In the genomic region with DNA sequence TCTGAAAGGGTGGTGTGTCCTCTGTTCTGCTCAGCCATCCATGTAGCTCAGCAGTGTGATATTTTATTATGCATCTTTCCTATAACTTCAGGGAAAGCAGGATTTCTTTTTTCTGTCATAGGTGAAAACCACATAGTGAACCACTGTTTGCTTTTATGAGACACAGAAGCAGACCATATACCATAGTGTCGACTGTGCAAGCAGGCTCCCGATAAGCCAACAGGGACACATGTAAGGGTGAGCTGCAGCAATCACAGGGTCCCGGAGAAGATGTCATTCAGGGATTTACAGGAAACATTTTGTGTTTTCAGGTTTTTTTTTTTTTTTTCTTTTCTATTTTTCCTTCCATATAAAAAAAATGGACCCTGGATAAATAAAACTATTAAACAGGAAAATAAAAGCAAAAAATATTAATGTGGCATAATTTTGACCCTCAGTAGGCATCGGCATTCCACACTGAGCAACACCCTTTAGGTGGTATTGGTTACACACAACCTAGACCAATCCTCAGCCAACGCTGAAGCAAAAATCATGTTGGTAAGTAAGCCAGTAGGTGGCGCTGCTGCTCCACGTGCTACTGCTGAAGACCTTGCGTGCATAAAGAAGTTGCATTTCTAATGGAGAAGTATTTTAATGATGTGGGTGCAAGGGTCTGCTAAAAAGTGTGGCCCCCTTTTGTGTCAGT, we compare ENCODE assay signal across 8 mouse cellular contexts.
DNase-seq lines count a peak whose midpoint lies in the region; ATAC-seq and TF ChIP-seq lines count a peak whose summit lies in the region.

No protein-coding gene starts in this region.

- peak; percentile 51 for DNase-seq in CD4-positive, CD25-positive, alpha-beta regulatory T cell, adult 2 months (ENCODE audit: low read depth, low spot score)
- DNase-seq in cerebellum, postnatal 25 days = peak; percentile 79 to 87
- DNase-seq in frontal cortex, postnatal 25 days (ENCODE audit: low spot score in 2 of 2) = peak; percentile 69 to 72
- DNase-seq in left cerebral cortex, postnatal 10 days (ENCODE audit: extremely low spot score in 1 of 2, low spot score in 2 of 2) = peak; percentile 79 to 84
- peak; percentile 99 for DNase-seq in midbrain, embryonic 11.5 days (ENCODE audit: low spot score, missing footprints)
- DNase-seq in spleen, adult 12 weeks (ENCODE audit: low spot score) = peak; percentile 19

- H3K9me3 ChIP-seq in intestine, postnatal 0 days (ENCODE audit: control insufficient read depth) = no peaks in the 10 kb centered on the region
- H3K9me3 ChIP-seq in midbrain, embryonic 11.5 days (ENCODE audit: control insufficient read depth, low read length) = no peaks in the 10 kb centered on the region

- no peak for ATAC-seq in CD4-positive, CD25-positive, alpha-beta regulatory T cell, adult 4 months
- ATAC-seq in intestine, postnatal 0 days = no peak
- ATAC-seq in midbrain, embryonic 11.5 days (ENCODE audit: low FRiP score) = peak; percentile 90

- H3K36me3 ChIP-seq in intestine, postnatal 0 days (ENCODE audit: control insufficient read depth, insufficient read depth) = no peaks in the 10 kb centered on the region
- no peaks in the 10 kb centered on the region for H3K36me3 ChIP-seq in midbrain, embryonic 11.5 days (ENCODE audit: control insufficient read depth, insufficient read depth, low read length)

- no peak overlapping the region for H3K4me2 ChIP-seq in intestine, postnatal 0 days (replicated peaks; ENCODE audit: low read depth)
- H3K4me2 ChIP-seq in midbrain, embryonic 11.5 days = peak overlapping the region; percentile 13; the same call in 1 of the 2 replicates

- H3K27me3 ChIP-seq in intestine, postnatal 0 days (replicated peaks; ENCODE audit: control insufficient read depth, insufficient read depth, low read length) = no peaks in the 10 kb centered on the region
- H3K27me3 ChIP-seq in midbrain, embryonic 11.5 days (ENCODE audit: control insufficient read depth, insufficient read depth, low read length) = no peaks in the 10 kb centered on the region

- intact Hi-C loops in left cerebral cortex, postnatal 10 days (cut with DNase I) = no loop called here

- no peak overlapping the region for H3K9ac ChIP-seq in intestine, postnatal 0 days (ENCODE audit: low read depth, low read length)
- no peak overlapping the region for H3K9ac ChIP-seq in midbrain, embryonic 11.5 days (ENCODE audit: low read length)

- H3K4me3 ChIP-seq in intestine, postnatal 0 days (ENCODE audit: low read depth, low read length) = no peak overlapping the region
- H3K4me3 ChIP-seq in midbrain, embryonic 11.5 days (ENCODE audit: low read depth, low read length) = no peak overlapping the region

- no peak overlapping the region for H3K27ac ChIP-seq in intestine, postnatal 0 days (ENCODE audit: low read depth, low read length)
- no peak overlapping the region for H3K27ac ChIP-seq in midbrain, embryonic 11.5 days (ENCODE audit: low read depth, low read length)

- TF ChIP-seq CTCF in intestine, postnatal 0 days (IDR thresholded peaks at IDR 0.05; ENCODE audit: low read depth) = peak; percentile 99

- 21% methylated on average over 8 of the region's 8 CpGs for WGBS in intestine, postnatal 0 days
- 34% methylated on average over 8 of the region's 8 CpGs for WGBS in midbrain, embryonic 11.5 days

- H3K4me1 ChIP-seq in intestine, postnatal 0 days (replicated peaks; ENCODE audit: control insufficient read depth, insufficient read depth, low read length) = no peaks in the 10 kb centered on the region
- peaks cover 4% of the 10 kb centered on the region for H3K4me1 ChIP-seq in midbrain, embryonic 11.5 days (ENCODE audit: control insufficient read depth, insufficient read depth, low read length)

Comparison
In these comparisons a context has a peak if more than half of its experiments do, and no peak if none do; other contexts are left out.
1. DNase-seq: peak in every context shown above with its lines; median percentile 99 in midbrain, embryonic 11.5 days; 83 in cerebellum, postnatal 25 days; 82 in left cerebral cortex, postnatal 10 days; 70 in frontal cortex, postnatal 25 days; 51 in CD4-positive, CD25-positive, alpha-beta regulatory T cell, adult 2 months; 19 in spleen, adult 12 weeks.